Mouse (Mus musculus) cerebellum, adult 11 months (tissue): Measurements from ENCODE around the gene Golga2.
"Not testable (repeated sequence)": the region's sequence is repeated elsewhere in the genome, so short reads cannot be mapped to it uniquely, and the experiment has no call there.

Experiments
- DNase-seq: peaks from one replicate; pipeline ENCODE4 v3.0.0; 2022

Golga2 gene

GRCm38 (mm10) chr2:32289578-32289977, 2.4 kb downstream of the Golga2 start:
- DNase-seq = no peak

GRCm38 (mm10) chr2:32294348-32294747, 7.2 kb downstream of the Golga2 start:
- DNase-seq = peak; percentile 54

- DNase-seq = no peak
Measured at GRCm38 (mm10) chr2:32295285-32295684, 8.1 kb downstream of the Golga2 start.

GRCm38 (mm10) chr2:32295842-32296241, 8.7 kb downstream of the Golga2 start:
- not testable (repeated sequence) for DNase-seq

- DNase-seq = no peak
Measured at GRCm38 (mm10) chr2:32299469-32299868, 12.3 kb downstream of the Golga2 start.

- no peak for DNase-seq
Measured at GRCm38 (mm10) chr2:32302952-32303351, 15.8 kb downstream of the Golga2 start.

- DNase-seq = peak; percentile 77
Measured at GRCm38 (mm10) chr2:32304145-32304832, 17.1 kb downstream of the Golga2 start.

- DNase-seq = no peak
Measured at GRCm38 (mm10) chr2:32305668-32306067, 18.5 kb downstream of the Golga2 start.

GRCm38 (mm10) chr2:32306176-32306575, 19.0 kb downstream of the Golga2 start:
- DNase-seq = no peak

GRCm38 (mm10) chr2:32307247-32307798, 20.1 kb downstream of the Golga2 start:
- no peak for DNase-seq

GRCm38 (mm10) chr2:32307941-32308760, 21.0 kb downstream of the Golga2 start:
- DNase-seq = peak; percentile 74

- no peak for DNase-seq
Measured at GRCm38 (mm10) chr2:32308870-32309568, 21.8 kb downstream of the Golga2 start.

GRCm38 (mm10) chr2:32310096-32310845, 23.1 kb downstream of the Golga2 start:
- DNase-seq = no peak

GRCm38 (mm10) chr2:32311443-32312317, 24.5 kb downstream of the Golga2 start:
- DNase-seq = no peak

GRCm38 (mm10) chr2:32312318-32312964, 25.3 kb downstream of the Golga2 start:
- DNase-seq = no peak

- DNase-seq = no peak
Measured at GRCm38 (mm10) chr2:32314831-32315230, 27.6 kb downstream of the Golga2 start.

- no peak for DNase-seq
Measured at GRCm38 (mm10) chr2:32315751-32316150, 28.6 kb downstream of the Golga2 start.

- DNase-seq = no peak
Measured at GRCm38 (mm10) chr2:32316887-32317656, 29.9 kb downstream of the Golga2 start.

GRCm38 (mm10) chr2:32317791-32318417, 30.7 kb downstream of the Golga2 start:
- DNase-seq = no peak
